Mouse (Mus musculus) midbrain, postnatal 0 days (tissue): ENCODE data around the gene Hist1h2bh. TPM values are rescaled to one million over a fixed set of nuclear protein-coding genes. Genes with fewer than 3 reads are reported as not detected.

ENCODE experiments used
- ATAC-seq: fragments of 200-750 bp; cut with Nextera tagmentation; 2 replicates; pipeline ENCODE4 v1.8.0; 2017; ENCODE audit warnings: moderate number of reproducible peaks, mild to moderate bottlenecking, moderate TSS enrichment, moderate library complexity; ENCODE audit not compliant: low FRiP score
- DNase-seq: peaks from one replicate; pipeline ENCODE4 v3.0.0-alpha.2; 2015; ENCODE audit warnings: low spot score
- H3K27ac ChIP-seq: fragments of 300-500 bp; sonication (generic); 2 replicates; pipeline ENCODE4 v1.5.1; 2014; ENCODE audit warnings: low read depth, mild to moderate bottlenecking, low read length, mixed read lengths
- H3K27me3 ChIP-seq: fragments of 300-500 bp; sonication (generic); 2 replicates; pipeline ENCODE4 v1.6.1; 2014; ENCODE audit warnings: low read length, control low read depth, mixed read lengths; ENCODE audit not compliant: insufficient read depth
- H3K36me3 ChIP-seq: fragments of 300-500 bp; sonication (generic); 2 replicates; pipeline ENCODE4 v1.6.1; 2014; ENCODE audit warnings: low read length, control low read depth, mixed read lengths; ENCODE audit not compliant: insufficient read depth
- H3K4me1 ChIP-seq: fragments of 300-500 bp; sonication (generic); 2 replicates; pipeline ENCODE4 v1.6.1; 2014; ENCODE audit warnings: mild to moderate bottlenecking, control low read depth, antibody characterized with exemption, low read length, mixed read lengths; ENCODE audit not compliant: insufficient read depth
- H3K4me2 ChIP-seq: fragments of 300-500 bp; sonication (generic); 2 replicates; pipeline ENCODE4 v1.6.1; 2014; ENCODE audit warnings: low read depth, mild to moderate bottlenecking, low read length, mixed read lengths; ENCODE audit not compliant: poor library complexity, severe bottlenecking
- H3K4me3 ChIP-seq: fragments of 300-500 bp; sonication (generic); 2 replicates; pipeline ENCODE4 v1.5.1; 2014; ENCODE audit warnings: low read depth, mild to moderate bottlenecking, low read length, moderate library complexity
- H3K9ac ChIP-seq: fragments of 300-500 bp; sonication (generic); replicated peaks from 2 replicates; pipeline ENCODE4 v1.6.1; 2014; ENCODE audit warnings: mild to moderate bottlenecking, low read length, moderate library complexity, mixed read lengths; ENCODE audit not compliant: poor library complexity, severe bottlenecking
- H3K9me3 ChIP-seq: fragments of 300-500 bp; sonication (generic); 2 replicates; pipeline ENCODE4 v1.6.1; 2016; ENCODE audit warnings: low read length, control low read depth
- CTCF ChIP-seq: IDR thresholded peaks from 2 replicates; pipeline ENCODE4 v1.5.1; 2016; ENCODE audit warnings: antibody characterized with exemption, mild to moderate bottlenecking
- WGBS: fragments of 180-500 bp; shearing (Covaris S2); extraction: QIAGEN DNeasy Blood & Tissue Kit; methylation state at CpG from one replicate; pipeline ENCODE4 v1.1.7; 2014; 5-methylcytosine and 5-hydroxymethylcytosine counted together
- polyA plus RNA-seq: library from polyadenylated mRNA; unstranded; fragments of >200 nt; fragmentation: Nextera tagmentation; extraction: Ambion mirVana; gene quantifications from 2 replicates; pipeline ENCODE4 v1.2.1, GENCODE M21; 2015
- total RNA-seq: library from RNA; depleted of rRNA; stranded (reverse); fragments of >200 nt; gene quantifications from 2 replicates; pipeline ENCODE4 v1.2.3, GENCODE M21; 2014

Gene Hist1h2bh
- total and polyA plus RNA-seq, 2 experiments from 2014 or later, result 0.16 to 34.2 TPM

GRCm38 (mm10) chr13:23555839-23556416 is 12.7 kb upstream of the Hist1h2bh start:
- H3K9ac ChIP-seq, result peak overlapping the region; percentile 51
- peak overlapping the region; percentile 48 for H3K4me3 ChIP-seq
- WGBS, result under 1% methylated on average over 18 of the region's 18 CpGs
- peaks cover 3% of the 10 kb centered on the region; the same call in 1 of the 2 replicates for H3K4me1 ChIP-seq
- TF ChIP-seq CTCF, result no peak; the same call in 1 of the 2 replicates
- no peaks in the 10 kb centered on the region for H3K9me3 ChIP-seq
- H3K27me3 ChIP-seq, result no peaks in the 10 kb centered on the region
- DNase-seq (peak; percentile 97), ATAC-seq (peak; percentile 76)
- peak overlapping the region; percentile 70 for H3K27ac ChIP-seq
- peak overlapping the region; percentile 97 for H3K4me2 ChIP-seq
- no peaks in the 10 kb centered on the region for H3K36me3 ChIP-seq

GRCm38 (mm10) chr13:23554925-23555838 is 12.0 kb upstream of the Hist1h2bh start:
- no peak for TF ChIP-seq CTCF
- Histone ChIP-seq H3K27me3 (no peaks in the 10 kb centered on the region), H3K27ac (peak overlapping the region; percentile 70), H3K4me2 (peak overlapping the region; percentile 97), H3K9me3 (no peaks in the 10 kb centered on the region), H3K9ac (peak overlapping the region; percentile 51), H3K4me1 (peaks cover 7% of the 10 kb centered on the region; the same call in 1 of the 2 replicates), H3K36me3 (no peaks in the 10 kb centered on the region), H3K4me3 (peak overlapping the region; percentile 48)
- peak; percentile 71 for ATAC-seq
- peak; percentile 84 for DNase-seq
- under 1% methylated on average over 54 of the region's 54 CpGs for WGBS

- Histone ChIP-seq H3K9me3 (no peaks in the 10 kb centered on the region), H3K27me3 (no peaks in the 10 kb centered on the region), H3K4me2 (peak overlapping the region; percentile 97), H3K27ac (0 out of 2 replicates have a peak overlapping the region, but pooled peaks have one; percentile 43), H3K4me1 (peaks cover 7% of the 10 kb centered on the region; the same call in 1 of the 2 replicates), H3K36me3 (no peaks in the 10 kb centered on the region), H3K9ac (no peak overlapping the region), H3K4me3 (peak overlapping the region; percentile 48)
- ATAC-seq (no peak), DNase-seq (no peak)
- 18% methylated on average over 9 of the region's 9 CpGs for WGBS
- TF ChIP-seq CTCF, result no peak
Measured at GRCm38 (mm10) chr13:23554393-23554792, 11.2 kb upstream of the Hist1h2bh start.

GRCm38 (mm10) chr13:23552962-23553361 is 9.8 kb upstream of the Hist1h2bh start, which contains the start of gene Hist1h1d:
Gene Hist1h1d, plus strand, starts transcription at chr13:23553262.
- no peak for ATAC-seq
- no peaks in the 10 kb centered on the region for H3K27me3 ChIP-seq
- no peak for TF ChIP-seq CTCF
- DNase-seq, result no peak
- H3K27ac ChIP-seq, result no peak within 1 kb of the TSS
- 0 out of 2 replicates have a peak within 1 kb of the TSS, but pooled peaks have one; percentile 59 for H3K4me2 ChIP-seq
- no peak within 1 kb of the TSS for H3K4me3 ChIP-seq
- no peaks in the 10 kb centered on the region for H3K9me3 ChIP-seq
- H3K36me3 ChIP-seq, result no peaks in the 10 kb centered on the region
- H3K9ac ChIP-seq, result no peak within 1 kb of the TSS
- peaks cover 7% of the 10 kb centered on the region; the same call in 1 of the 2 replicates for H3K4me1 ChIP-seq

- H3K9me3 ChIP-seq, result no peaks in the 10 kb centered on the region
- no peak overlapping the region for H3K9ac ChIP-seq
- 49% methylated on average over 8 of the region's 8 CpGs for WGBS
- peak overlapping the region; percentile 59 for H3K4me2 ChIP-seq
- H3K27me3 ChIP-seq, result no peaks in the 10 kb centered on the region
- no peaks in the 10 kb centered on the region for H3K36me3 ChIP-seq
- H3K4me3 ChIP-seq, result peak overlapping the region; percentile 42
- H3K27ac ChIP-seq, result peak overlapping the region; percentile 77; the same call in 1 of the 2 replicates
- TF ChIP-seq CTCF, result no peak
- peaks cover 7% of the 10 kb centered on the region; the same call in 1 of the 2 replicates for H3K4me1 ChIP-seq
- no peak for DNase-seq
- no peak for ATAC-seq
Measured at GRCm38 (mm10) chr13:23551931-23552914, 9.0 kb upstream of the Hist1h2bh start.
